In the genomic region with DNA sequence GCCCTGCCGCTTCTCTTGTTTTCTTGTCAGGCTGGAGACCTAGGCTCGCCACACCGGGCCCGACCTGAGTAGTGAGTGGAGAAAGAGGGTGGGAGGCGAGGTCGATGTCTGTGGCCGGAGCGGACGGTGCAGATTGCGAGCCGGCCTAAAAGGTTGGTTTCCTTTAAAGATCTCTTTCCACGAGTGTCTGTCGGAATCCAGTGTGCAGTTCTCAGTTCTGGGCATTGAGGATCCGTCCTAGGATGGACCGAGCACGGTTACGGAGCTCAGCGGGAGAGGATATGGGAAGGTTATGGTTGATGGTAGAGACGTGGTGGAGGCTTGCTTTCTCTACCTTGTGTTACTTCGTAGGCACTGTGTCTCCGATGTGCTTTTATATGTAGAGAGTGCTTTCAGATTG, we compare ENCODE assay signal across 7 mouse cellular contexts. TPM values are rescaled to one million over a fixed set of nuclear protein-coding genes. Genes with fewer than 3 reads are reported as not detected.
A peak's percentile ranks its signal among the peaks of the same experiment; 100 is the strongest.
DNase-seq lines count a peak whose midpoint lies in the region; ATAC-seq lines count a peak whose summit lies in the region.

No protein-coding gene starts in this region.

- no peaks in the 10 kb centered on the region for H3K27me3 ChIP-seq in forebrain, embryonic 10.5 days (ENCODE audit: poor library complexity, severe bottlenecking)
- H3K27me3 ChIP-seq in liver, embryonic 11.5 days (replicated peaks; ENCODE audit: control insufficient read depth, insufficient read depth, low read length) = no peaks in the 10 kb centered on the region
- H3K27me3 ChIP-seq in stomach, embryonic 16.5 days (ENCODE audit: control insufficient read depth, insufficient read depth, low read length) = no peaks in the 10 kb centered on the region

- ATAC-seq in liver, embryonic 11.5 days (replicated peaks; ENCODE audit: low FRiP score) = no peak
- no peak for ATAC-seq in stomach, embryonic 16.5 days (ENCODE audit: insufficient read depth, low FRiP score)

- H3K4me2 ChIP-seq in liver, embryonic 11.5 days = peak overlapping the region; percentile 84
- H3K4me2 ChIP-seq in stomach, embryonic 16.5 days (ENCODE audit: low read depth, low read length) = peak overlapping the region; percentile 88

- peaks cover 64% of the 10 kb centered on the region for H3K36me3 ChIP-seq in forebrain, embryonic 10.5 days (replicated peaks)
- H3K36me3 ChIP-seq in liver, embryonic 11.5 days (ENCODE audit: control insufficient read depth, insufficient read depth, low read length) = peaks cover 29% of the 10 kb centered on the region
- H3K36me3 ChIP-seq in stomach, embryonic 16.5 days (ENCODE audit: control insufficient read depth, insufficient read depth, low read length) = peaks cover 10% of the 10 kb centered on the region; the same call in 1 of the 2 replicates

- peak overlapping the region; percentile 99 for H3K27ac ChIP-seq in forebrain, embryonic 10.5 days
- peak overlapping the region; percentile 79 for H3K27ac ChIP-seq in liver, embryonic 11.5 days (ENCODE audit: low read depth, low read length)
- H3K27ac ChIP-seq in stomach, embryonic 16.5 days (ENCODE audit: low read length) = peak overlapping the region; percentile 94

- DNase-seq in retina, embryonic 14.5 days (ENCODE audit: low spot score) = peak; percentile 30
- DNase-seq in retina, postnatal 1 day = no peak
- DNase-seq in forebrain, embryonic 10.5 days (ENCODE audit: extremely low spot score, low spot score) = no peak
- no peak for DNase-seq in liver, embryonic 11.5 days (ENCODE audit: low spot score)
- DNase-seq in urinary bladder, postnatal 10 days (ENCODE audit: low spot score) = no peak
- no peak for DNase-seq in spleen, adult 18-20 months

- H3K9me3 ChIP-seq in forebrain, embryonic 10.5 days = no peaks in the 10 kb centered on the region
- no peaks in the 10 kb centered on the region for H3K9me3 ChIP-seq in liver, embryonic 11.5 days (ENCODE audit: control insufficient read depth, low read length)
- H3K9me3 ChIP-seq in stomach, embryonic 16.5 days (replicated peaks; ENCODE audit: control insufficient read depth, low read length) = no peaks in the 10 kb centered on the region

- WGBS in forebrain, embryonic 10.5 days = under 1% methylated on average over 21 of the region's 21 CpGs
- WGBS in liver, embryonic 11.5 days = under 1% methylated on average over 21 of the region's 21 CpGs
- under 1% methylated on average over 21 of the region's 21 CpGs for WGBS in stomach, embryonic 16.5 days

- H3K4me1 ChIP-seq in forebrain, embryonic 10.5 days = peaks cover 30% of the 10 kb centered on the region
- peaks cover 19% of the 10 kb centered on the region for H3K4me1 ChIP-seq in liver, embryonic 11.5 days (replicated peaks; ENCODE audit: control insufficient read depth, insufficient read depth, low read length)
- H3K4me1 ChIP-seq in stomach, embryonic 16.5 days (ENCODE audit: control insufficient read depth, insufficient read depth, low read length) = peaks cover 12% of the 10 kb centered on the region

- H3K9ac ChIP-seq in liver, embryonic 11.5 days (ENCODE audit: low read depth, low read length) = peak overlapping the region; percentile 89
- peak overlapping the region; percentile 95 for H3K9ac ChIP-seq in stomach, embryonic 16.5 days (ENCODE audit: low read length)

- peak overlapping the region; percentile 78 for H3K4me3 ChIP-seq in forebrain, embryonic 10.5 days
- peak overlapping the region; percentile 72 for H3K4me3 ChIP-seq in liver, embryonic 11.5 days (ENCODE audit: low read depth, low read length)
- peak overlapping the region; percentile 95 for H3K4me3 ChIP-seq in stomach, embryonic 16.5 days (replicated peaks; ENCODE audit: low read length)

RNA-seq across cellular contexts. Expression of gene Rnps1, which starts 0.6 kb away (rescaled TPM):
- polyA plus RNA-seq in forebrain, embryonic 10.5 days (2016; fragmentation: Nextera tagmentation; extraction: Ambion mirVana) = 493 and 501 TPM in 2 replicates
- polyA plus RNA-seq in liver, embryonic 11.5 days (2014; fragmentation: Nextera tagmentation; extraction: Ambion mirVana) = 336 and 347 TPM in 2 replicates
- 216 and 217 TPM in 2 replicates for polyA plus RNA-seq in stomach, embryonic 16.5 days (2015; fragmentation: Nextera tagmentation; extraction: Ambion mirVana)

RNA-seq across cellular contexts. Expression of gene Eci1, which starts 11.4 kb away (rescaled TPM):
- polyA plus RNA-seq in forebrain, embryonic 10.5 days (2016; fragmentation: Nextera tagmentation; extraction: Ambion mirVana) = 84.1 and 89.4 TPM in 2 replicates
- 122 and 126 TPM in 2 replicates for polyA plus RNA-seq in liver, embryonic 11.5 days (2014; fragmentation: Nextera tagmentation; extraction: Ambion mirVana)
- 153 and 166 TPM in 2 replicates for polyA plus RNA-seq in stomach, embryonic 16.5 days (2015; fragmentation: Nextera tagmentation; extraction: Ambion mirVana)

RNA-seq across cellular contexts. Expression of gene Dnase1l2, which starts 27.9 kb away (rescaled TPM):
- polyA plus RNA-seq in forebrain, embryonic 10.5 days (2016; fragmentation: Nextera tagmentation; extraction: Ambion mirVana) = 2.3 TPM in 2 replicates
- 1.1 and 1.3 TPM in 2 replicates for polyA plus RNA-seq in liver, embryonic 11.5 days (2014; fragmentation: Nextera tagmentation; extraction: Ambion mirVana)
- polyA plus RNA-seq in stomach, embryonic 16.5 days (2015; fragmentation: Nextera tagmentation; extraction: Ambion mirVana) = 9.2 and 19.9 TPM in 2 replicates

RNA-seq across cellular contexts. Expression of gene E4f1, which starts 55.1 kb away (rescaled TPM):
- 32.7 and 35.2 TPM in 2 replicates for polyA plus RNA-seq in forebrain, embryonic 10.5 days (2016; fragmentation: Nextera tagmentation; extraction: Ambion mirVana)
- 20.0 and 23.5 TPM in 2 replicates for polyA plus RNA-seq in liver, embryonic 11.5 days (2014; fragmentation: Nextera tagmentation; extraction: Ambion mirVana)
- 29.4 and 35.0 TPM in 2 replicates for polyA plus RNA-seq in stomach, embryonic 16.5 days (2015; fragmentation: Nextera tagmentation; extraction: Ambion mirVana)

RNA-seq across cellular contexts. Expression of gene Pgp, which starts 55.2 kb away (rescaled TPM):
- 79.7 and 85.3 TPM in 2 replicates for polyA plus RNA-seq in forebrain, embryonic 10.5 days (2016; fragmentation: Nextera tagmentation; extraction: Ambion mirVana)
- 119 and 123 TPM in 2 replicates for polyA plus RNA-seq in liver, embryonic 11.5 days (2014; fragmentation: Nextera tagmentation; extraction: Ambion mirVana)
- 49.6 and 54.5 TPM in 2 replicates for polyA plus RNA-seq in stomach, embryonic 16.5 days (2015; fragmentation: Nextera tagmentation; extraction: Ambion mirVana)
